Mouse (Mus musculus) CH12.LX (cell line): Measurements from ENCODE around the gene 1700021F05Rik.

Experiments
- CHD2 ChIP-seq: IDR thresholded peaks from 2 replicates; pipeline ENCODE4 v1.6.1; 2011; ENCODE audit warnings: low read length, improper control_type of control experiment
- CTCF ChIP-seq, 2 experiments: IDR thresholded peaks in 1 of 2; conservative IDR thresholded peaks in 1 of 2; 2 replicates each; pipeline ENCODE4 v1.5.1; 2011 to 2012; ENCODE audit warnings: low read depth in 2 of 2, low read length in 2 of 2, improper control_type of control experiment in 1 of 2, inconsistent platforms in 1 of 2, mild to moderate bottlenecking in 1 of 2, moderate library complexity in 1 of 2
- E2F4 ChIP-seq: IDR thresholded peaks from 2 replicates; pipeline ENCODE4 v1.6.1; 2011; ENCODE audit warnings: low read depth, low read length, improper control_type of control experiment; ENCODE audit not compliant: insufficient replicate concordance
- EP300 ChIP-seq: IDR thresholded peaks from 2 replicates; pipeline ENCODE4 v1.6.1; 2011; ENCODE audit warnings: low read length, improper control_type of control experiment
- MAX ChIP-seq: IDR thresholded peaks from 2 replicates; pipeline ENCODE4 v1.6.1; 2011; ENCODE audit warnings: low read length, improper control_type of control experiment
- NRF1 ChIP-seq: IDR thresholded peaks from 2 replicates; pipeline ENCODE4 v1.6.1; 2014; ENCODE audit warnings: low read depth, mild to moderate bottlenecking, inconsistent platforms, low read length, improper control_type of control experiment, moderate library complexity
- POLR2A ChIP-seq: IDR thresholded peaks from 2 replicates; pipeline ENCODE4 v1.6.1; 2011; ENCODE audit warnings: low read depth, mild to moderate bottlenecking, improper control_type of control experiment, low read length
- SIN3A ChIP-seq: IDR thresholded peaks from 2 replicates; pipeline ENCODE4 v1.6.1; 2012; ENCODE audit warnings: low read length, improper control_type of control experiment, inconsistent platforms
- SMC3 ChIP-seq: IDR thresholded peaks from 2 replicates; pipeline ENCODE4 v1.6.1; 2011; ENCODE audit warnings: low read depth, low read length, improper control_type of control experiment

DNA sequence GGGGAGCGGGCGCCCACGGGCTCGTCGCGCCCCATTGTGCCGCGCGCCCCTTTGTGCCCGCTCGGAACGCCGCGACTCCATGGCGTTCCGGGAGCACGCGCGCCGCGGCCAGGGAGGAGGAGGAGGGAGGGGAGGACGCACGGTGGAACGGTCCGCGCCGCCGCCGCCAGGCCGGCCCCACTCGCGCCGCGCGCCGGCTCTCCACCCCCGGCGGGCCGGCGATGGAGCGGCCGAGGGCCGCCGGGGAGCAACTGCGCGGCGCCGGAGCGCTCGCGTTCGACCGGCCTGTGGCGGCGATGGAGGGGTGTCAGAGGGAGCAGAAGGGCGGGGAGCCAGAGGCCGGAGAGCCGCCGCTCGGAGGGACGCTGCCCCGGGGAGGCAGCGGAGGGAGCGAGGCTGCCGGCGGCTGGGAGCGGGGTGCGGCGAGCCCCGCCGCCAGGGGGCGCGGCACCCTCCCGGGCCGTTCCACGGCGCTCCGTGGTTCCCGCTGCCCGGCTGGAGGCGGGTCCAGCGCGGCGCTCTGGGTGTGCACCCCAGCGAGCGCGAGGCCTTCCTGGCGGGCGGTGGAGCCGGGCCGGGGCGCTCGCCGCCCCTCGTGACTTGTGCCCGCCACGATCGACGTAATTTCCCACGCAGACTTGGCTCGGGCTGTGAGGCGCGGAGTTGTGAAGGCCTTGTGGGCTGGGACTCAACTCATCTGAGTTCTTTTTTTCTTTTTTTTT is 61.2 kb downstream of the 1700021F05Rik start:
- no peak for TF ChIP-seq CHD2
- TF ChIP-seq CTCF (conservative IDR thresholded peaks at IDR 0.05 in 1 of 2, IDR thresholded peaks at IDR 0.05 in 1 of 2; ENCODE audit: low read depth in 2 of 2, low read length in 2 of 2) = peak in 1 of 2 experiments; percentile 70; a peak in 2 of 4 replicates
- TF ChIP-seq NRF1 = no peak
- TF ChIP-seq MAX = peak; percentile 54; the same call in 1 of the 2 replicates
- no peak for TF ChIP-seq E2F4
- peak; percentile 66 for TF ChIP-seq POLR2A
- TF ChIP-seq EP300 = no peak
- TF ChIP-seq SMC3 = peak; percentile 48
- peak; percentile 61; the same call in 1 of the 2 replicates for TF ChIP-seq SIN3A
